Mouse (Mus musculus) E14TG2a.4 (cell line): ENCODE measurements around the gene Plekha7.

ENCODE experiments used
- CTCF ChIP-seq: conservative IDR thresholded peaks from 2 replicates; pipeline ENCODE4 v1.5.1; 2014; ENCODE audit warnings: low read length
- POU5F1 ChIP-seq: IDR thresholded peaks from 2 replicates; pipeline ENCODE4 v1.6.1; 2014; ENCODE audit warnings: low read length, borderline replicate concordance

GRCm38 (mm10) chr7:116184358-116185057 lies 123.7 kb downstream of the Plekha7 start:
- TF ChIP-seq CTCF (no peak), POU5F1 (no peak)
